8 mouse cellular contexts compared by ENCODE assay signal in the genomic region with DNA sequence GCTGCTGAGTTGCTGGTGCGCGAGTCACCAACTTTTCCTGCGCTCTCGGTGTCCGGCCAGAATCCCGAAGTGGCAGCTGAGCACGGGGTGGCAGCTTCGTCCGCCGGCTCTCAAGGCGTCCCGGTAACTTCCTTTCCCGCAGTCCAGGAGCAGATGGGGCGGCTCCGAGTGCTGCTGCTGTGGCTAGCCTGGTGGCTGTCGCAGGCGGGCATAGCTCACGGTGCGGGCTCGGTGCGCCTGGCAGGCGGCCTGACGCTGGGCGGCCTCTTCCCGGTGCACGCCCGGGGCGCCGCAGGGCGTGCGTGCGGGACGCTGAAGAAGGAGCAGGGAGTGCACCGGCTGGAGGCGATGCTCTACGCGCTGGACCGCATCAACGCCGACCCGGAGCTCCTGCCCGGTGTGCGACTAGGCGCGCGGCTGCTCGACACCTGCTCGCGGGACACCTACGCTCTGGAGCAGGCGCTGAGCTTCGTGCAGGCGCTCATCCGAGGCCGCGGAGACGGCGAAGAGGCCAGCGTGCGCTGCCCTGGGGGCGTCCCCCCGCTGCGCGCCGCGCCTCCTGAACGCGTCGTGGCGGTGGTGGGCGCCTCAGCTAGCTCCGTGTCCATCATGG. TPM values are rescaled to one million over a fixed set of nuclear protein-coding genes. Genes with fewer than 3 reads are reported as not detected.
DNase-seq lines count a peak whose midpoint lies in the region; ATAC-seq and TF ChIP-seq lines count a peak whose summit lies in the region.

No protein-coding gene starts in this region.

- no peak for TF ChIP-seq CTCF in lung, embryonic 14.5 days (IDR thresholded peaks at IDR 0.05; ENCODE audit: low read depth)

- H3K4me1 ChIP-seq in lung, embryonic 14.5 days (ENCODE audit: insufficient read depth): no peaks in the 10 kb centered on the region; the same call in 1 of the 2 replicates
- H3K4me1 ChIP-seq in limb, embryonic 11.5 days (ENCODE audit: control insufficient read depth, insufficient read depth, low read length): peaks cover 6% of the 10 kb centered on the region; the same call in 1 of the 2 replicates
- peaks cover 22% of the 10 kb centered on the region for H3K4me1 ChIP-seq in neural tube, embryonic 15.5 days

- under 1% methylated on average over 72 of the region's 72 CpGs for WGBS in lung, embryonic 14.5 days
- WGBS in limb, embryonic 11.5 days: under 1% methylated on average over 72 of the region's 72 CpGs
- WGBS in neural tube, embryonic 15.5 days: under 1% methylated on average over 72 of the region's 72 CpGs

- no peaks in the 10 kb centered on the region for H3K36me3 ChIP-seq in lung, embryonic 14.5 days (ENCODE audit: insufficient read depth)
- H3K36me3 ChIP-seq in limb, embryonic 11.5 days (ENCODE audit: control insufficient read depth, insufficient read depth, low read length): no peaks in the 10 kb centered on the region
- no peaks in the 10 kb centered on the region for H3K36me3 ChIP-seq in neural tube, embryonic 15.5 days

- 0 out of 2 replicates have a peak, but pooled peaks have one; percentile 35 for ATAC-seq in lung, embryonic 14.5 days (ENCODE audit: insufficient read depth)
- ATAC-seq in granulocyte monocyte progenitor cell, adult 5-6 weeks (replicated peaks; ENCODE audit: poor library complexity, severe bottlenecking): peak; percentile 34
- ATAC-seq in limb, embryonic 11.5 days (ENCODE audit: insufficient number of reproducible peaks, low FRiP score, low TSS enrichment, low read depth): no peak
- ATAC-seq in neural tube, embryonic 15.5 days (ENCODE audit: low FRiP score): no peak

- peaks cover 58% of the 10 kb centered on the region for H3K27me3 ChIP-seq in lung, embryonic 14.5 days (ENCODE audit: insufficient read depth, low read length)
- H3K27me3 ChIP-seq in limb, embryonic 11.5 days (ENCODE audit: control insufficient read depth, insufficient read depth, low read length): peaks cover 52% of the 10 kb centered on the region
- peaks cover 64% of the 10 kb centered on the region for H3K27me3 ChIP-seq in neural tube, embryonic 15.5 days (replicated peaks)

- peak overlapping the region; percentile 76 for H3K4me2 ChIP-seq in lung, embryonic 14.5 days
- H3K4me2 ChIP-seq in limb, embryonic 11.5 days (ENCODE audit: low read depth, severe bottlenecking): peak overlapping the region; percentile 72
- peak overlapping the region; percentile 98 for H3K4me2 ChIP-seq in neural tube, embryonic 15.5 days

- no peak overlapping the region for H3K27ac ChIP-seq in lung, embryonic 14.5 days (ENCODE audit: low read depth)
- no peak overlapping the region for H3K27ac ChIP-seq in limb, embryonic 11.5 days (replicated peaks; ENCODE audit: low read depth, low read length)
- H3K27ac ChIP-seq in neural tube, embryonic 15.5 days (replicated peaks): no peak overlapping the region

- peak; percentile 18 for DNase-seq in lung, embryonic 14.5 days
- DNase-seq in lung, postnatal 36 days: no peak
- peak; percentile 12 to 20 for DNase-seq in adrenal gland, postnatal 36 days
- DNase-seq in limb, embryonic 11.5 days (ENCODE audit: low spot score): peak; percentile 50
- no peak for DNase-seq in frontal cortex, adult 2 months (ENCODE audit: extremely low spot score in 1 of 2, low spot score in 1 of 2)
- no peak for DNase-seq in lung, postnatal 10 days

- no peak overlapping the region for H3K9ac ChIP-seq in lung, embryonic 14.5 days
- no peak overlapping the region; the same call in 1 of the 2 replicates for H3K9ac ChIP-seq in limb, embryonic 11.5 days (ENCODE audit: low read length)
- peak overlapping the region; percentile 48 for H3K9ac ChIP-seq in neural tube, embryonic 15.5 days (replicated peaks)

- no peaks in the 10 kb centered on the region for H3K9me3 ChIP-seq in lung, embryonic 14.5 days (ENCODE audit: low read depth, low read length)
- H3K9me3 ChIP-seq in limb, embryonic 11.5 days (ENCODE audit: control insufficient read depth, low read length): no peaks in the 10 kb centered on the region
- H3K9me3 ChIP-seq in neural tube, embryonic 15.5 days (replicated peaks): no peaks in the 10 kb centered on the region

- peak overlapping the region; percentile 40 for H3K4me3 ChIP-seq in lung, embryonic 14.5 days (ENCODE audit: low read depth, low read length)
- H3K4me3 ChIP-seq in limb, embryonic 11.5 days (ENCODE audit: low read depth, low read length): peak overlapping the region; percentile 35
- peak overlapping the region; percentile 48 for H3K4me3 ChIP-seq in neural tube, embryonic 15.5 days (replicated peaks)

RNA-seq across cellular contexts. Expression of gene Grm6, which starts 0.6 kb away (rescaled TPM):
- polyA plus RNA-seq in lung, embryonic 14.5 days (2014; fragmentation: Nextera tagmentation; extraction: Ambion mirVana): not detected in 2 replicates
- total RNA-seq in adrenal gland, postnatal 36 days (2021): not detected
- not detected in 2 replicates for total RNA-seq in granulocyte monocyte progenitor cell, adult 5-6 weeks (2014; fragmentation: Nextera tagmentation)
- not detected in 2 replicates for total RNA-seq in granulocyte monocyte progenitor cell, adult 5-6 weeks (2017)
- 0.11 and 0.16 TPM in 2 replicates for polyA plus RNA-seq in limb, embryonic 11.5 days (2014; fragmentation: Nextera tagmentation; extraction: Ambion mirVana)
- 0.04 and 0.11 TPM in 2 replicates for polyA plus RNA-seq in neural tube, embryonic 15.5 days (2015; fragmentation: Nextera tagmentation; extraction: Ambion mirVana)
- 0.04 TPM in 1 of 2 replicates, not detected in the other for polyA plus RNA-seq in frontal cortex, adult 2 months (2012; rRNA removed)

RNA-seq across cellular contexts. Expression of gene Zfp879, which starts 9.7 kb away (rescaled TPM):
- polyA plus RNA-seq in lung, embryonic 14.5 days (2014; fragmentation: Nextera tagmentation; extraction: Ambion mirVana): 0.32 and 0.35 TPM in 2 replicates
- under 1 TPM; 0.56 to 0.69 TPM for total RNA-seq in adrenal gland, postnatal 36 days (2021)
- total RNA-seq in granulocyte monocyte progenitor cell, adult 5-6 weeks (2014; fragmentation: Nextera tagmentation): not detected in 2 replicates
- total RNA-seq in granulocyte monocyte progenitor cell, adult 5-6 weeks (2017): 0.30 and 0.77 TPM in 2 replicates
- 1.2 and 1.5 TPM in 2 replicates for polyA plus RNA-seq in limb, embryonic 11.5 days (2014; fragmentation: Nextera tagmentation; extraction: Ambion mirVana)
- 1.5 TPM in 2 replicates for polyA plus RNA-seq in neural tube, embryonic 15.5 days (2015; fragmentation: Nextera tagmentation; extraction: Ambion mirVana)
- 1.9 TPM in 2 replicates for polyA plus RNA-seq in frontal cortex, adult 2 months (2012; rRNA removed)

RNA-seq across cellular contexts. Expression of gene Zfp354c, which starts 23.6 kb away (rescaled TPM):
- polyA plus RNA-seq in lung, embryonic 14.5 days (2014; fragmentation: Nextera tagmentation; extraction: Ambion mirVana): 34.1 and 34.2 TPM in 2 replicates
- 1 to 10 TPM; 4.0 to 6.2 TPM for total RNA-seq in adrenal gland, postnatal 36 days (2021)
- 0.15 and 2.3 TPM in 2 replicates for total RNA-seq in granulocyte monocyte progenitor cell, adult 5-6 weeks (2014; fragmentation: Nextera tagmentation)
- 0.60 and 1.4 TPM in 2 replicates for total RNA-seq in granulocyte monocyte progenitor cell, adult 5-6 weeks (2017)
- 44.3 and 50.6 TPM in 2 replicates for polyA plus RNA-seq in limb, embryonic 11.5 days (2014; fragmentation: Nextera tagmentation; extraction: Ambion mirVana)
- polyA plus RNA-seq in neural tube, embryonic 15.5 days (2015; fragmentation: Nextera tagmentation; extraction: Ambion mirVana): 45.0 and 52.3 TPM in 2 replicates
- 17.3 and 22.2 TPM in 2 replicates for polyA plus RNA-seq in frontal cortex, adult 2 months (2012; rRNA removed)

RNA-seq across cellular contexts. Expression of gene Zfp454, which starts 36.4 kb away (rescaled TPM):
- polyA plus RNA-seq in lung, embryonic 14.5 days (2014; fragmentation: Nextera tagmentation; extraction: Ambion mirVana): 8.2 and 8.9 TPM in 2 replicates
- total RNA-seq in adrenal gland, postnatal 36 days (2021): 1 to 10 TPM; 2.5 to 3.4 TPM
- total RNA-seq in granulocyte monocyte progenitor cell, adult 5-6 weeks (2014; fragmentation: Nextera tagmentation): not detected in 2 replicates
- total RNA-seq in granulocyte monocyte progenitor cell, adult 5-6 weeks (2017): not detected in 2 replicates
- polyA plus RNA-seq in limb, embryonic 11.5 days (2014; fragmentation: Nextera tagmentation; extraction: Ambion mirVana): 15.5 and 17.8 TPM in 2 replicates
- polyA plus RNA-seq in neural tube, embryonic 15.5 days (2015; fragmentation: Nextera tagmentation; extraction: Ambion mirVana): 9.3 and 10.8 TPM in 2 replicates
- 5.6 and 6.0 TPM in 2 replicates for polyA plus RNA-seq in frontal cortex, adult 2 months (2012; rRNA removed)

Comparison
In these comparisons a context has a peak if more than half of its experiments do, and no peak if none do; other contexts are left out.
1. DNase-seq: peak in lung, embryonic 14.5 days (single experiment), adrenal gland, postnatal 36 days (2 of 2) and limb, embryonic 11.5 days (single experiment); none in lung, postnatal 36 days (single experiment), frontal cortex, adult 2 months (0 of 2) and lung, postnatal 10 days (single experiment).
2. ATAC-seq: peak in lung, embryonic 14.5 days (single experiment) and granulocyte monocyte progenitor cell, adult 5-6 weeks (single experiment); none in limb, embryonic 11.5 days (single experiment) and neural tube, embryonic 15.5 days (single experiment).
3. Peak in every context shown above with its lines, with median percentiles within 50 percentile points of each other: H3K4me2 ChIP-seq and H3K4me3 ChIP-seq.